Mouse (Mus musculus): Measurements from ENCODE around the gene Ddx27. TPM values are rescaled to one million over a fixed set of nuclear protein-coding genes. Genes with fewer than 3 reads are reported as not detected.

Gene Ddx27
- polyA plus RNA-seq, 1 experiment: 7.5 TPM

DNA sequence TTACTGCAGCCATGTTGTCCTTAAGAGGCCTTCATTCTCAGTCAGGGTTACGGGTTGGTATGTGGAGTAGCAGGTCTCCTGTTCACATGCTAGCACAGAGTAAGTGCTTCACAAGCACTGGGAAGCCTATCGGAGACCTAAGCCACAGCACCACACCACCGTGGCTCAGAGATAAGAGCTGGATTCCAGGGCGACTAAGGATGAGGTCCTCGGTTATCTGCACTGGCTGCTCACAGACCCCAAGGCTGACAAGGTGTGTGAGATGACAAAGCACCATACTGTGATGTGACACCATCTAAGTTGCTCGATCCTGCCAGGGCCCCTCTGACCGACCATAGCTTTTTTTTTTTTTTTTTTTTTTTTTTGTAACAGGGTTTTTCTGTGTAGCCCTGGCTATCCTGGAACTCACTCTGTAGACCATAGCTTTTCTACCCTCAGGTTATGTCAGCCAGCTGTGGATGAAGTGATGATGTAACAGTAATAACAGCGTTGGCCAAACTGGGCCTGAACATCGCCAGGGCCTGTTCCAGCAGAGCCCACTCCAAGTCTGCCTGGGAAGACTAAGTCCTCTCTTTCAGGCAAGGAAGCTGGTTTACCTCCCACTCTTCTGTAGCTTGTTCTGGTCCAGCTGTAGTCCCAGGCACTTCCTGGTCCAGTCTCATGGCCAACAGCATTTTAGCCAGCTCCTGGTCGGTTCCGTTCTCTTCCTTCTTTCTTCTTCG, 28.6 kb downstream of the Ddx27 start:
- Histone ChIP-seq H3K9me3 (ENCODE audit: control insufficient read depth, low read length) (no peaks in the 10 kb centered on the region), H3K27me3 (ENCODE audit: control insufficient read depth) (no peaks in the 10 kb centered on the region; the same call in 1 of the 2 replicates), H3K36me3 (ENCODE audit: control insufficient read depth) (peaks cover 97% of the 10 kb centered on the region), H3K4me1 (ENCODE audit: control insufficient read depth) (peaks cover 85% of the 10 kb centered on the region), H3K4me3 (replicated peaks) (peak overlapping the region; percentile 62)
- peak; percentile 99 for TF ChIP-seq GATA1 (IDR thresholded peaks at IDR 0.05; ENCODE audit: low read length)
- peak; percentile 98 for TF ChIP-seq TAL1 (IDR thresholded peaks at IDR 0.05; ENCODE audit: low read length)

DNA sequence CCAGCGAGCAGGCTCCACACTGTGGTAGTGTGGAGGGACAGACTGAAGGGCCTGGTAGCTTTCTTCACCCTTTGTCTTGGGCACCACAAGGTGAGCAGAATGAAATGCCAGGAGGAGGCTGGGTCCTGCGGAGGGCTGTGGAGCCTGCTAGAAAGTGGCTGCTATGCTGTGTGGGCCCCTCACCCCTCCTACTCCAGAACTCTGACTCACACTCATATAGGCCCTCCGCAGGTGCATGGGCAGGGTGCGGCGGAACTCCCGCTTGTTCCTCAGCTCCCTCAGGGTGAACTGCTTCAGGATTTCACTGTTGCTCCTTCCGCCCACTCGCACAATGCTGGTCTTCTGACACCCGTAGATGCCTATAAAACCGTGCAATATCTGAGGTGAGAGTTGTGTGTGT, 33.2 kb downstream of the Ddx27 start:
- Histone ChIP-seq H3K9me3 (ENCODE audit: control insufficient read depth, low read length) (no peaks in the 10 kb centered on the region), H3K27me3 (ENCODE audit: control insufficient read depth) (no peaks in the 10 kb centered on the region), H3K4me1 (ENCODE audit: control insufficient read depth) (peaks cover 56% of the 10 kb centered on the region), H3K4me3 (replicated peaks) (no peak overlapping the region), H3K36me3 (ENCODE audit: control insufficient read depth) (peaks cover 94% of the 10 kb centered on the region)
- TF ChIP-seq GATA1 (IDR thresholded peaks at IDR 0.05; ENCODE audit: low read length) (no peak), TAL1 (IDR thresholded peaks at IDR 0.05; ENCODE audit: low read length) (no peak)

DNA sequence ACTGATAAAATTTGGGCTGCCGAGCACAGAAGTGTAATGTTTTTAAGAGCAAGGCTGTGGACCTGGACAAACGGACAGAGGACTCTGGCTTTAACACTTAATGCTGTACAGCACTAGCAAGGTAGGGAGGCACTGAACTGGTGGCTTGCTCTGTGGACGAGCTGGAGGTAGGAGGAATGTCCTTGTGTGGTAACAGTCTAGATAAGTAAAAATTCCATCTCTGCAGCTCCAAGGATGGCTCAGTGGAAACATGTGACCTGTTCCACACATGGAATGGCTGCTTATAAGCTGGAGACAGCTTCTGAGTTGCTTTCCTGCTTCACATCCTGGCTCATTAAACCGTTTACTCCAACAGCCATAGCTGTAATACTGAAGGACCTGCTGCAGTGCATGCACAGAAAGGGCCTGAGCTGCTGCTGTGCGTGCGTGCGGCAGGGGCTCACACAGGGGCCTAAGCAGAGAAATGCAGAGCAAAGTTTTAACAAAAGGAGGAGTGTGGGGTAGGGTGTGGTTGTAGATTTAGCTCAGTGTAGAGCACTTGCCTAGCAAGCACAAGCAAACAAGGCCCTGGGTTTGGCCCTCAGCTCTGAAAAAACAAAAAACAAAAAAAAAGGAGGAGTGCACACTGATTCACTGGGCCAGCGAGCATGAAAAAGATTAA, 33.8 kb downstream of the Ddx27 start:
- no peaks in the 10 kb centered on the region for H3K27me3 ChIP-seq (ENCODE audit: control insufficient read depth)
- H3K4me3 ChIP-seq (replicated peaks): no peak overlapping the region
- H3K9me3 ChIP-seq (ENCODE audit: control insufficient read depth, low read length): no peaks in the 10 kb centered on the region
- peaks cover 94% of the 10 kb centered on the region for H3K36me3 ChIP-seq (ENCODE audit: control insufficient read depth)
- peaks cover 56% of the 10 kb centered on the region for H3K4me1 ChIP-seq (ENCODE audit: control insufficient read depth)
- TF ChIP-seq GATA1 (IDR thresholded peaks at IDR 0.05; ENCODE audit: low read length) (no peak), TAL1 (IDR thresholded peaks at IDR 0.05; ENCODE audit: low read length) (no peak)

DNA sequence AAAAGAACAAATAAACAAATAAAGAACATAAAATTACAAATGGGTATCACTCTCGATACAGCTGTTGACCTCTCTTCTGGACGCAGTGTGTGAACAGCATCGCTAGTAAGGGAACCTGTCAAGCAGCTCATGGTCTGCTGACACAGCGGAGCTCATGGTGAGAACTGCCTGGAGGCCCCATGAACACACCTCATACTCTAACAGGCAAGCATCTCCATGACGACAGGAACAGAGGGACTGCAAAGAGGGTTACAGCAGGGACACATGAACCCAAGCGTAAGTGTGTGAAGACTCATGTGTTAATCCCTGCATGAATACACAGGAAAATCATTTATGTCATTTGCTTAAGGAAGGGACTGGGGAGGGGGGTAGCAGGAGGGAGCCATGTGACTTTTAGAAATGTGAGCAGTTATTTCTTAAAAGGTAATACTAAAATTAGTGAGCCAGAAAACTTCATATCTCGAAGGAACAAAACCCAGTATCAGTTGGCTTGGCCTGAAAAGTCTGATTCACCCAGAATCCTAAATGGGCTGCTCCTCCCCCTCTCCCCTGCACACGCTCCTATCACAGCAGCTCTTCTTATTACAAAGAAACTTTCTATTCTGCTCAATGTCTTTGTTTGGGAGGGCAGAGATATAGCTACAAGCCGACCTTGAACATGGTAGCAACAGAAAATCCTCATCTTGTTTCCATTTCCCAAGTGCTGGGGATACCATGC, 38.3 kb downstream of the Ddx27 start:
- Histone ChIP-seq H3K9me3 (ENCODE audit: control insufficient read depth, low read length) (no peaks in the 10 kb centered on the region), H3K4me1 (ENCODE audit: control insufficient read depth) (peaks cover 53% of the 10 kb centered on the region), H3K4me3 (replicated peaks) (no peak overlapping the region), H3K27me3 (ENCODE audit: control insufficient read depth) (no peaks in the 10 kb centered on the region), H3K36me3 (ENCODE audit: control insufficient read depth) (peaks cover 97% of the 10 kb centered on the region)
- TF ChIP-seq GATA1 (IDR thresholded peaks at IDR 0.05; ENCODE audit: low read length) (no peak), TAL1 (IDR thresholded peaks at IDR 0.05; ENCODE audit: low read length) (no peak)

DNA sequence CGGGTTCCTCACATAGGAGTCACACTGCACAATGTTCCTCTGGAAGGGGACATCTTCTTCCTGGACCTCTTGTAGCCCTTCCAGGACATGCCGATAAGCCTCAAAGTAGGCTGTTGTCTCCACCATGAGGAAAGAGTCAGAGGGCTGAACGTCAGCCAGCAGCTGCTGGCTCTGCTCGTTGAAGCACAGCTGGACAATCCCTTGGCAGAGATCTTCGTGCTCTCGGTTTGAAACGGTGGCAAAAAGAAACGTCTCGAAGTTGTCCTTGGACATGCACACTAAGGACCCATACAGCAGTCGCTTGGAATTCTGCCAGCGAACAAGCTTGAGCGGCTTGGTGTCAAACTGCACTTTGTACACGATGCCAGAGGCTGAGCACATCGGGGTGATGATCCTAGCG, 40.4 kb downstream of the Ddx27 start:
- TF ChIP-seq TAL1 (IDR thresholded peaks at IDR 0.05; ENCODE audit: low read length) (no peak), GATA1 (IDR thresholded peaks at IDR 0.05; ENCODE audit: low read length) (no peak)
- peaks cover 97% of the 10 kb centered on the region for H3K36me3 ChIP-seq (ENCODE audit: control insufficient read depth)

DNA sequence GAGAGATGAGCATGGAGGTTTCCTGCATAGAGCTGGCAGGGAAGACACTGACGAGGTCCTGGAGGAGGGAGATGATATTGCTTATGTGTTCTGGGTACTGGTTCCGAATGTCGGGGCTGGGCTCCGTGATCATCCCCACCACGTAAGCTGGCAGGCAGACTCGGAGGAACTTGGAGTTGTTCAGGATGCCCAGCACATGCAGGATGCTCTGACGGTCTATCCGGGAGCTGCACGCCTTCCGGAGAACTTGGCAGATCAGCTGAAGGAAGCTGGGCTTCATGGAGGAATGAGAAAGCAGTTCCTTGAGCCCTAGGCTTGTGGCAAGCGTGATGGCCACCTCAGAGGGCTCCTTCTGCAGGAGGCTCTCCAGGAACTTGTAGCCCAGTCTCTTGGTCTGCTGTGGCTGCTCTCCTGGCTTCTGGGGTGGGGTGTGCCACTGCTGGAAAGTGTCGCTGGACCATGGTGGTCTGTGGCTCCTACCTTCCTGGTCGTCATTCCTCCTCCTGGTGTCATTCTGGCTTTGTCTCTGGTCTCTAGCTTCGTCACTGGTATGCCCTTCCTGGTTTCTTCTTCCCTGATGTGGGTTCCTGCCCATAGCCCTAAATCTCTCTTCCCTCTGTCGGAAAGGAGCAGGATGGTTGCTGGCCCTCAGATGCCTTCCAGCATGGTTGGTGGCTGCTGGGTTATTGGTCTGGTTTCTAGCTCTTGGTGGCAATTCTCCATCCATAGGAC, 41.4 kb downstream of the Ddx27 start:
- TF ChIP-seq TAL1 (IDR thresholded peaks at IDR 0.05; ENCODE audit: low read length): no peak
- no peak for TF ChIP-seq GATA1 (IDR thresholded peaks at IDR 0.05; ENCODE audit: low read length)
- Histone ChIP-seq H3K4me1 (ENCODE audit: control insufficient read depth) (peaks cover 65% of the 10 kb centered on the region), H3K36me3 (ENCODE audit: control insufficient read depth) (peaks cover 94% of the 10 kb centered on the region), H3K9me3 (ENCODE audit: control insufficient read depth, low read length) (no peaks in the 10 kb centered on the region), H3K27me3 (ENCODE audit: control insufficient read depth) (no peaks in the 10 kb centered on the region), H3K4me3 (replicated peaks) (no peak overlapping the region)

More for the DNA sequence above, 40.4 kb downstream of the Ddx27 start:
- Histone ChIP-seq H3K4me1 (ENCODE audit: control insufficient read depth) (peaks cover 62% of the 10 kb centered on the region), H3K9me3 (ENCODE audit: control insufficient read depth, low read length) (no peaks in the 10 kb centered on the region), H3K4me3 (replicated peaks) (no peak overlapping the region), H3K27me3 (ENCODE audit: control insufficient read depth) (no peaks in the 10 kb centered on the region)

DNA sequence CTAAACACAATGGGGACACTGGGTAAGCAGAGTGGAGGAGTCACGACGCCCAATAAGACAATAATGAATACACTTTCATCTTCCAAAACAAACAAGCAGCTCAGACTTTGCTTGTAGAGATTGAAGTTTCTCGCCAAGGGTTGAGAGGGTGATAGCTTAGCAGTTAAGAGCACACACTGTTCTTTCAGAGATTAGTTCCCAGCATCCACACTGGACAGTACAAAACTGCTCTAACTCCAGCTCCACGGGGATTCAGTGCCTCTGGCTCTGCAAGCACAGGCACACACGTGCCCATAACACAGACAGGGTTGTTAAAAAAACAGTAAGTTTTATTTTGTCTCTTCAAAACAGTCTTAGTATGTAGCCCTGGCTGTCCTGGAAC, 41.9 kb downstream of the Ddx27 start:
- TF ChIP-seq GATA1 (IDR thresholded peaks at IDR 0.05; ENCODE audit: low read length) (no peak), TAL1 (IDR thresholded peaks at IDR 0.05; ENCODE audit: low read length) (no peak)
- no peaks in the 10 kb centered on the region for H3K9me3 ChIP-seq (ENCODE audit: control insufficient read depth, low read length)
- H3K4me3 ChIP-seq (replicated peaks): no peak overlapping the region
- no peaks in the 10 kb centered on the region for H3K27me3 ChIP-seq (ENCODE audit: control insufficient read depth)
- peaks cover 93% of the 10 kb centered on the region for H3K36me3 ChIP-seq (ENCODE audit: control insufficient read depth)
- peaks cover 70% of the 10 kb centered on the region for H3K4me1 ChIP-seq (ENCODE audit: control insufficient read depth)

DNA sequence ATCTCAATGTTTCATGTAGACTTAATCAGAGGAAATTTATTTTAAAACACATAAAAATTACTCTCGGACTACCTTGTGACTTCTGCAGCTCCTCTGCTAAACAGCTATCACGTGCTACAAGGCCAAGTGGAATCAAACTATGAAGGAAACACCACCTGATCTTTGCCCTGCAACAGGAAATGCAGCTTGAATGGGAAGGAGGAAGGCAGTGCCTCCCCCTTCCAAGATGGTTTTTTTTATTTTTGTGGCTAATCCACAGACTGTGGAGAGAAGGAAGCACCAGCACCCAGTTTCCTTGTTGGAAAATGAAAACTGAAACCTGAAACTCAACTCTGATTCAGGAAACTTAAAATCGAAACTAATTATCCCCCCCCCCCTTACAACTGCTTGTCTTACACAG, 43.2 kb downstream of the Ddx27 start:
- peaks cover 63% of the 10 kb centered on the region for H3K4me1 ChIP-seq (ENCODE audit: control insufficient read depth)
- H3K27me3 ChIP-seq (ENCODE audit: control insufficient read depth): no peaks in the 10 kb centered on the region
- no peak overlapping the region for H3K4me3 ChIP-seq (replicated peaks)
- no peaks in the 10 kb centered on the region for H3K9me3 ChIP-seq (ENCODE audit: control insufficient read depth, low read length)
- no peak for TF ChIP-seq GATA1 (IDR thresholded peaks at IDR 0.05; ENCODE audit: low read length)
- TF ChIP-seq TAL1 (IDR thresholded peaks at IDR 0.05; ENCODE audit: low read length): no peak
- peaks cover 83% of the 10 kb centered on the region for H3K36me3 ChIP-seq (ENCODE audit: control insufficient read depth)
